Mouse (Mus musculus) hindbrain, embryonic 14.5 days (tissue): ENCODE results near the gene Mical3. TPM values are rescaled to one million over a fixed set of nuclear protein-coding genes. Genes with fewer than 3 reads are reported as not detected.
A peak's percentile ranks its signal among the peaks of the same experiment; 100 is the strongest.

Source experiments
- ATAC-seq: fragments of 200-750 bp; cut with Nextera tagmentation; 2 replicates; pipeline ENCODE4 v1.8.0; 2017; ENCODE audit warnings: moderate number of reproducible peaks, mild to moderate bottlenecking, moderate TSS enrichment, moderate library complexity; ENCODE audit not compliant: low FRiP score
- DNase-seq: peaks from one replicate; pipeline ENCODE4 v3.0.0-alpha.2; 2015; ENCODE audit warnings: low spot score
- H3K27ac ChIP-seq: fragments of 300-500 bp; sonication (generic); 2 replicates; pipeline ENCODE4 v1.5.1; 2014; ENCODE audit warnings: mild to moderate bottlenecking, moderate library complexity
- H3K27me3 ChIP-seq: fragments of 300-500 bp; sonication (generic); 2 replicates; pipeline ENCODE4 v1.6.1; 2014; ENCODE audit warnings: mild to moderate bottlenecking, low read length, mixed read lengths; ENCODE audit not compliant: control insufficient read depth, insufficient read depth
- H3K36me3 ChIP-seq: fragments of 300-500 bp; sonication (generic); replicated peaks from 2 replicates; pipeline ENCODE4 v1.6.1; 2014; ENCODE audit not compliant: control insufficient read depth, insufficient read depth
- H3K4me1 ChIP-seq: fragments of 300-500 bp; sonication (generic); replicated peaks from 2 replicates; pipeline ENCODE4 v1.6.1; 2014; ENCODE audit warnings: antibody characterized with exemption, low read length, mixed read lengths; ENCODE audit not compliant: control insufficient read depth, insufficient read depth
- H3K4me2 ChIP-seq: fragments of 300-500 bp; sonication (generic); replicated peaks from 2 replicates; pipeline ENCODE4 v1.6.1; 2014; ENCODE audit warnings: mild to moderate bottlenecking, moderate library complexity
- H3K4me3 ChIP-seq: fragments of 300-500 bp; sonication (generic); replicated peaks from 2 replicates; pipeline ENCODE4 v1.5.1; 2014; ENCODE audit warnings: mild to moderate bottlenecking, low read length
- H3K9ac ChIP-seq: fragments of 300-500 bp; sonication (generic); 2 replicates; pipeline ENCODE4 v1.6.1; 2014
- H3K9me3 ChIP-seq: fragments of 300-500 bp; sonication (generic); 2 replicates; pipeline ENCODE4 v1.6.1; 2016; ENCODE audit warnings: low read length; ENCODE audit not compliant: control insufficient read depth
- WGBS: fragments of 180-500 bp; shearing (Covaris S2); extraction: QIAGEN DNeasy Blood & Tissue Kit; methylation state at CpG from one replicate; pipeline ENCODE4 v1.1.7; 2014; 5-methylcytosine and 5-hydroxymethylcytosine counted together
- polyA plus RNA-seq: library from polyadenylated mRNA; unstranded; fragments of >200 nt; fragmentation: Nextera tagmentation; extraction: Ambion mirVana; gene quantifications from 2 replicates; pipeline ENCODE4 v1.2.1, GENCODE M21; 2014

Gene Mical3
- polyA plus RNA-seq, 1 experiment from 2014 or later = 49.4 TPM

- WGBS = 82% methylated on average over 7 of the region's 7 CpGs
- H3K36me3 ChIP-seq = no peaks in the 10 kb centered on the region
- H3K4me3 ChIP-seq = no peak overlapping the region
- no peaks in the 10 kb centered on the region for H3K27me3 ChIP-seq
- ATAC-seq (no peak), DNase-seq (no peak)
- peaks cover 8% of the 10 kb centered on the region; the same call in 1 of the 2 replicates for H3K4me1 ChIP-seq
- no peak overlapping the region for H3K27ac ChIP-seq
- H3K9me3 ChIP-seq = no peaks in the 10 kb centered on the region
- no peak overlapping the region for H3K9ac ChIP-seq
- H3K4me2 ChIP-seq = no peak overlapping the region
Observed at GRCm38 (mm10) chr6:121167381-121167975, 36.7 kb upstream of the Mical3 start.

- DNase-seq (no peak), ATAC-seq (peak; percentile 48; the same call in 1 of the 2 replicates)
- H3K27ac ChIP-seq = no peak overlapping the region
- H3K4me2 ChIP-seq = no peak overlapping the region
- no peaks in the 10 kb centered on the region for H3K36me3 ChIP-seq
- no peak overlapping the region for H3K9ac ChIP-seq
- H3K9me3 ChIP-seq = no peaks in the 10 kb centered on the region
- no peak overlapping the region for H3K4me3 ChIP-seq
- peaks cover 8% of the 10 kb centered on the region; the same call in 1 of the 2 replicates for H3K4me1 ChIP-seq
- H3K27me3 ChIP-seq = no peaks in the 10 kb centered on the region
- 25% methylated on average over 10 of the region's 10 CpGs for WGBS
Observed at GRCm38 (mm10) chr6:121166098-121166552, 35.3 kb upstream of the Mical3 start.

GRCm38 (mm10) chr6:121162616-121163015 lies 31.8 kb upstream of the Mical3 start:
- H3K4me3 ChIP-seq = no peak overlapping the region
- ATAC-seq = no peak
- H3K9me3 ChIP-seq = no peaks in the 10 kb centered on the region
- no peak overlapping the region for H3K4me2 ChIP-seq
- DNase-seq = no peak
- H3K27ac ChIP-seq = no peak overlapping the region
- no peaks in the 10 kb centered on the region for H3K27me3 ChIP-seq
- 93% methylated on average over 12 of the region's 12 CpGs for WGBS
- H3K4me1 ChIP-seq = peaks cover 8% of the 10 kb centered on the region; the same call in 1 of the 2 replicates
- no peaks in the 10 kb centered on the region for H3K36me3 ChIP-seq
- H3K9ac ChIP-seq = no peak overlapping the region

- no peaks in the 10 kb centered on the region for H3K36me3 ChIP-seq
- DNase-seq (no peak), ATAC-seq (no peak)
- H3K27ac ChIP-seq = no peak overlapping the region
- no peaks in the 10 kb centered on the region for H3K9me3 ChIP-seq
- no peak overlapping the region for H3K4me3 ChIP-seq
- H3K4me1 ChIP-seq = no peaks in the 10 kb centered on the region
- H3K9ac ChIP-seq = no peak overlapping the region
- WGBS = 81% methylated on average over 6 of the region's 6 CpGs
- no peak overlapping the region for H3K4me2 ChIP-seq
- no peaks in the 10 kb centered on the region for H3K27me3 ChIP-seq
Observed at GRCm38 (mm10) chr6:121160126-121160525, 29.3 kb upstream of the Mical3 start.

- Histone ChIP-seq H3K4me1 (no peaks in the 10 kb centered on the region), H3K4me3 (no peak overlapping the region), H3K27me3 (no peaks in the 10 kb centered on the region), H3K27ac (no peak overlapping the region), H3K4me2 (no peak overlapping the region), H3K36me3 (no peaks in the 10 kb centered on the region), H3K9ac (no peak overlapping the region), H3K9me3 (no peaks in the 10 kb centered on the region)
- ATAC-seq = no peak
- DNase-seq = no peak
- WGBS = 96% methylated on average over 5 of the region's 5 CpGs
Observed at GRCm38 (mm10) chr6:121159616-121160015, 28.8 kb upstream of the Mical3 start.

GRCm38 (mm10) chr6:121156030-121156429 lies 25.2 kb upstream of the Mical3 start:
- Histone ChIP-seq H3K9me3 (no peaks in the 10 kb centered on the region), H3K4me1 (no peaks in the 10 kb centered on the region), H3K36me3 (no peaks in the 10 kb centered on the region), H3K4me2 (no peak overlapping the region), H3K27me3 (no peaks in the 10 kb centered on the region), H3K9ac (no peak overlapping the region), H3K27ac (no peak overlapping the region), H3K4me3 (no peak overlapping the region)
- DNase-seq (no peak), ATAC-seq (no peak)
- 90% methylated on average over 2 of the region's 2 CpGs for WGBS

- no peak overlapping the region for H3K9ac ChIP-seq
- ATAC-seq (no peak), DNase-seq (no peak)
- no peaks in the 10 kb centered on the region for H3K27me3 ChIP-seq
- no peaks in the 10 kb centered on the region for H3K9me3 ChIP-seq
- H3K36me3 ChIP-seq = no peaks in the 10 kb centered on the region
- no peak overlapping the region for H3K4me3 ChIP-seq
- WGBS = 86% methylated on average over 16 of the region's 16 CpGs
- H3K4me1 ChIP-seq = no peaks in the 10 kb centered on the region
- no peak overlapping the region for H3K27ac ChIP-seq
- no peak overlapping the region for H3K4me2 ChIP-seq
Observed at GRCm38 (mm10) chr6:121154451-121155300, 23.9 kb upstream of the Mical3 start.

GRCm38 (mm10) chr6:121153177-121153576 lies 22.4 kb upstream of the Mical3 start:
- Histone ChIP-seq H3K36me3 (no peaks in the 10 kb centered on the region), H3K4me2 (no peak overlapping the region), H3K9ac (no peak overlapping the region), H3K27me3 (no peaks in the 10 kb centered on the region), H3K4me3 (no peak overlapping the region), H3K27ac (no peak overlapping the region), H3K4me1 (no peaks in the 10 kb centered on the region), H3K9me3 (no peaks in the 10 kb centered on the region)
- no peak for DNase-seq
- 85% methylated on average over 8 of the region's 8 CpGs for WGBS
- no peak for ATAC-seq

- Histone ChIP-seq H3K9ac (no peak overlapping the region), H3K27ac (no peak overlapping the region), H3K4me1 (no peaks in the 10 kb centered on the region), H3K4me2 (no peak overlapping the region), H3K9me3 (no peaks in the 10 kb centered on the region), H3K4me3 (no peak overlapping the region), H3K27me3 (no peaks in the 10 kb centered on the region), H3K36me3 (no peaks in the 10 kb centered on the region)
- DNase-seq (no peak), ATAC-seq (0 out of 2 replicates have a peak, but pooled peaks have one; percentile 27)
- 55% methylated on average over 6 of the region's 6 CpGs for WGBS
Observed at GRCm38 (mm10) chr6:121151732-121152131, 20.9 kb upstream of the Mical3 start.
